ENCODE assay signal across 8 mouse cellular contexts in the genomic region with DNA sequence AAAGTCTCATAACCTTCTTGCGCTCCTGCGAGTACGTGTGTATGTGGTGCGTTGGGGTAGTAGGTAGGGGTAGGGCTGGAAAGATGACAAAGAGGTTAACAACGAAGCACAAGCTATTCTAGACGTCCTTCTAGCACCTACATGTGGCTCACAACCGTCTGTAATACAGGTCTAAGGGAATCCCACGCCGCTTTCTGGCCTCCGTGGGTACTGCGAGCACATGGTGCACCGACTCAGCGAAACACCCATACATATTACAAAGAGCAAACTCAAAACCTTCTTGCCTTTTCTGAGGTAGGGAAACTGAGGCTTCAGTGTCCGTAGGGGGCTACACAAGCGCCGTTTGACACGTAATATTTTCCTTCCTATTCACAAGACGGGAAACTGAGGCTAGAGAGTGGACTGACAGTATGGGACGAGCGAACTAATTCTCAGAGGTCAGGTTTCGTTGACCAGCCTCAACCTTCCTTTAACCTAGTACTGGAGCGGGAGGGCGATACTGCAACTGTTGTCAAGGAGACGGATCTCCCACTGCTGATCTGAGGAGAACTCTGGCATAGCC. TPM values are rescaled to one million over a fixed set of nuclear protein-coding genes. Genes with fewer than 3 reads are reported as not detected.
DNase-seq lines count a peak whose midpoint lies in the region; ATAC-seq and TF ChIP-seq lines count a peak whose summit lies in the region.

No protein-coding gene starts in this region.

- peak overlapping the region; percentile 81 for H3K4me2 ChIP-seq in hindbrain, postnatal 0 days (ENCODE audit: low read depth, low read length)

- intact Hi-C loops in left cerebral cortex, postnatal 10 days (cut with DNase I) = loop anchor here (5.0 to 10.0 kb wide), 2 partner anchors 44 to 1087 kb away; partner anchors contain the start of gene Epn1

- peak; percentile 67 to 74 for DNase-seq in cerebellum, postnatal 25 days
- DNase-seq in frontal cortex, postnatal 25 days (ENCODE audit: low spot score in 2 of 2) = peak; percentile 40 to 55
- DNase-seq in hindbrain, postnatal 0 days (ENCODE audit: low spot score) = peak; percentile 85
- DNase-seq in left cerebral cortex, postnatal 10 days (ENCODE audit: extremely low spot score in 1 of 2, low spot score in 2 of 2) = peak; percentile 67 to 84
- DNase-seq in retina, postnatal 7 days (ENCODE audit: low read depth, low spot score) = peak; percentile 53
- peak; percentile 75 for DNase-seq in urinary bladder, postnatal 14 days (ENCODE audit: low spot score)

- peak; percentile 62 for ATAC-seq in activated CD4-positive, CD25-positive, alpha-beta regulatory T cell, adult 4 months
- ATAC-seq in hindbrain, postnatal 0 days = peak; percentile 53
- peak; percentile 58 for ATAC-seq in megakaryocyte, adult 5-6 weeks (ENCODE audit: poor library complexity, severe bottlenecking)

- H3K9ac ChIP-seq in hindbrain, postnatal 0 days (replicated peaks; ENCODE audit: low read length) = peak overlapping the region; percentile 43

- H3K27ac ChIP-seq in hindbrain, postnatal 0 days = peak overlapping the region; percentile 80

- under 1% methylated on average over 24 of the region's 24 CpGs for WGBS in hindbrain, postnatal 0 days

- peak; percentile 74 for TF ChIP-seq CTCF in hindbrain, postnatal 0 days (IDR thresholded peaks at IDR 0.05; ENCODE audit: low read depth)

- peak overlapping the region; percentile 70 for H3K4me3 ChIP-seq in hindbrain, postnatal 0 days (ENCODE audit: low read length)

- H3K9me3 ChIP-seq in hindbrain, postnatal 0 days (ENCODE audit: low read length) = no peaks in the 10 kb centered on the region

- H3K4me1 ChIP-seq in hindbrain, postnatal 0 days (ENCODE audit: insufficient read depth, low read length) = 0 out of 2 replicates have a peak, but pooled peaks cover 5% of the 10 kb centered on the region

- H3K36me3 ChIP-seq in hindbrain, postnatal 0 days (ENCODE audit: insufficient read depth, low read length) = no peaks in the 10 kb centered on the region

- no peaks in the 10 kb centered on the region for H3K27me3 ChIP-seq in hindbrain, postnatal 0 days (ENCODE audit: insufficient read depth, low read length)

RNA-seq across cellular contexts. Expression of gene Zfp444, which starts 0.5 kb away (rescaled TPM):
- polyA plus RNA-seq in activated CD4-positive, CD25-positive, alpha-beta regulatory T cell, adult 4 months (2017; shearing (Covaris generic)) = 1 to 10 TPM; 9.2 to 9.6 TPM
- 84.3 and 105 TPM in 2 replicates for total RNA-seq in hindbrain, postnatal 0 days (2014; rRNA removed)
- polyA plus RNA-seq in hindbrain, postnatal 0 days (2015; fragmentation: Nextera tagmentation; extraction: Ambion mirVana) = 69.2 and 70.5 TPM in 2 replicates
- total RNA-seq in left cerebral cortex, postnatal 10 days (2021) = 10 to 100 TPM; 54.8 to 64.3 TPM
- 2.0 and 3.6 TPM in 2 replicates for total RNA-seq in megakaryocyte, adult 5-6 weeks (2015)
- total RNA-seq in megakaryocyte, adult 5-6 weeks (2017) = 4.1 and 8.0 TPM in 2 replicates

RNA-seq across cellular contexts. Expression of gene Zfp787, which starts 15.7 kb away (rescaled TPM):
- polyA plus RNA-seq in activated CD4-positive, CD25-positive, alpha-beta regulatory T cell, adult 4 months (2017; shearing (Covaris generic)) = 1 to 10 TPM; 4.9 to 9.3 TPM
- 71.0 and 85.9 TPM in 2 replicates for total RNA-seq in hindbrain, postnatal 0 days (2014; rRNA removed)
- polyA plus RNA-seq in hindbrain, postnatal 0 days (2015; fragmentation: Nextera tagmentation; extraction: Ambion mirVana) = 53.9 and 61.4 TPM in 2 replicates
- 10 to 100 TPM; 26.1 to 27.2 TPM for total RNA-seq in left cerebral cortex, postnatal 10 days (2021)
- total RNA-seq in megakaryocyte, adult 5-6 weeks (2015) = 11.9 and 17.0 TPM in 2 replicates
- 25.6 and 25.7 TPM in 2 replicates for total RNA-seq in megakaryocyte, adult 5-6 weeks (2017)

RNA-seq across cellular contexts. Expression of gene Galp, which starts 25.4 kb away (rescaled TPM):
- not detected for polyA plus RNA-seq in activated CD4-positive, CD25-positive, alpha-beta regulatory T cell, adult 4 months (2017; shearing (Covaris generic))
- total RNA-seq in hindbrain, postnatal 0 days (2014; rRNA removed) = not detected in 2 replicates
- polyA plus RNA-seq in hindbrain, postnatal 0 days (2015; fragmentation: Nextera tagmentation; extraction: Ambion mirVana) = not detected in 2 replicates
- total RNA-seq in left cerebral cortex, postnatal 10 days (2021) = not detected
- total RNA-seq in megakaryocyte, adult 5-6 weeks (2015) = not detected in 2 replicates
- total RNA-seq in megakaryocyte, adult 5-6 weeks (2017) = not detected in 2 replicates

RNA-seq across cellular contexts. Expression of gene Zscan5b, which starts 50.6 kb away (rescaled TPM):
- not detected for polyA plus RNA-seq in activated CD4-positive, CD25-positive, alpha-beta regulatory T cell, adult 4 months (2017; shearing (Covaris generic))
- total RNA-seq in hindbrain, postnatal 0 days (2014; rRNA removed) = not detected in 2 replicates
- polyA plus RNA-seq in hindbrain, postnatal 0 days (2015; fragmentation: Nextera tagmentation; extraction: Ambion mirVana) = not detected in 2 replicates
- total RNA-seq in left cerebral cortex, postnatal 10 days (2021) = not detected
- not detected in 2 replicates for total RNA-seq in megakaryocyte, adult 5-6 weeks (2015)
- total RNA-seq in megakaryocyte, adult 5-6 weeks (2017) = not detected in 2 replicates

Comparison
In these comparisons a context has a peak if more than half of its experiments do, and no peak if none do; other contexts are left out.
1. Peak in every context shown above with its lines: DNase-seq, ATAC-seq, H3K4me3 ChIP-seq and H3K27ac ChIP-seq.